Mouse (Mus musculus) common myeloid progenitor, adult 5-6 weeks (primary cell): ENCODE measurements at regions not wholly inside any gene's neighbourhood (a gene's known extent, or its start where the extent isn't known, plus 50 kb on each side); places are given as distances from the start of the nearest gene placed in this dataset.
"Not testable (repeated sequence)": the region's sequence is repeated elsewhere in the genome, so short reads cannot be mapped to it uniquely, and the experiment has no call there.

ENCODE experiments used
- ATAC-seq: replicated peaks from 2 replicates; pipeline ENCODE4 v1.8.0; 2016; ENCODE audit warnings: low read depth, mild to moderate bottlenecking, moderate TSS enrichment, inconsistent platforms; ENCODE audit not compliant: poor library complexity, severe bottlenecking

DNA sequence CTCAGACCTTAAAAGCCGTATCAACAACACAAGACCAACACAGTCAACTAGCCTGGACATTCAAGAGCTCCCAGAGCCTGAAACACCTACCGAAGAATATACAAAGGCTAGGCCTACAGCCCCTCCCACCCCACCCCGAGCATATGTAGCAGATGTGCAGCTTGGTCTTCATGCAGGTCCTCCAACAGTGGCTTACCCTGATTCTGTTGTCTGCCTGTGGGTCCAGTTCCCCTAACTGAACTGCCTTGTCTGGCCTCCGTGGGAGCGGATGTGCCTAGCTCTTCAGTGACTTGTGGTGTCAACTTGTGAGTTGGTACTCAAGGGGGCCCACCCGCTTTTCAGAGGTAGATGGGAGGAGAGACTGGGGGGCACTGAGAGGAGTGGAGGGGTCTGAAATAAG is 398.6 kb downstream of the Arl4a start:
- no peak for ATAC-seq

DNA sequence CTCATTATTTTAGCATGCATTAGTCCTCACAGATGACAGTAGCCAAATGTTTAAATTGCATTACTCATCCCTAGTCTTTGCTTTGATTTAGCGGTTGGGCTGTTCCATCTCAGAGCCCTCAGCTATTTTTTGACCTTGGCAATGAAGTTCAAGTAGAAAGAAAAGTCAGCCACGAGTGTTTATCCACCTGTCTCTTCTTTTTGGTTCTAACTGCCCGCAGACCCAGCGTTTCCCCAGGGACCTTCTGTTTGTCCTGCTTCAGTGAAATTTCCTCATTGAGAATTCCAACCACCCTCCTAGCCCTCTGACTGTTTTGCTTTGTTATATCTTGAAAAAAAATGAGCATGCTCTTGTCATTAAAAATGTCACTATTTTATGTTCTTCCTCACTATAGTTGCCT is 403.5 kb downstream of the Arl4a start:
- ATAC-seq = no peak

DNA sequence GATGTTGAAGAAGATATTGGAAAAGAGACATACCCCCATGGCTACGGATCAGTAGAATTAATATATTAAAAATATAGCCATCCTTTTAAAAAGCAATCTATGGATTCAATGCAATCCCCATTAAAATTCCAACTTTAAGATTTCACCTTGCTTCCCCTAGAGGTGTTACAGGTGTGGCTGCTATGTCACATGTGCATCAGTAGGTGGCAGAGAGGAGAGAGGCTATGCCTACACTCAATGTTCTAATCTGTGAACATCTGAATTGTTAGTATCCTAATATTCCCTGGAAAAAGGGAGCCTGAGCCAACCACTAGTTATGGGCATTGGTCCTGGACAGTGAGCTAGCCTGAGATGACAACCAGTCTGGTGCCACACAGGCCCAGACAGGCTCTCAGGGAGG is 416.6 kb downstream of the Arl4a start:
- ATAC-seq = no peak

DNA sequence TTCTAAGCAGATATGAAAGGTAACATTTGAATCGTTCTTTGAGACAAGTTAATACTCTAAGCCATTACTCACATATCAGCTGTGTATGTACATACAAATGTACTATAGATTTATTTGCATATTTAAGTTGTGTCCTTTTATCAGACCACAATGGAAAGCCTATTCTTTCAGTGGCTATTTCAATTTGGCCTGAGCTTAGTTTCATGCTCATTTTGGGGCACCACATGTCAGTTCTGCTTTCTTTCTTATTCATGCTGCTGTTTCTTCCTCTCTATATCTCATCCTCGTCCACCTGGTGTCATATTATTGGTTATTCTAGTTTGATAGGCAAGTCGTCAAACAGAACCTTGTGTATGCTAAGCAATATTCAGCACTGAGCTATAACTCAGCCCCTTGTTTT is 432.5 kb downstream of the Arl4a start:
- no peak for ATAC-seq

DNA sequence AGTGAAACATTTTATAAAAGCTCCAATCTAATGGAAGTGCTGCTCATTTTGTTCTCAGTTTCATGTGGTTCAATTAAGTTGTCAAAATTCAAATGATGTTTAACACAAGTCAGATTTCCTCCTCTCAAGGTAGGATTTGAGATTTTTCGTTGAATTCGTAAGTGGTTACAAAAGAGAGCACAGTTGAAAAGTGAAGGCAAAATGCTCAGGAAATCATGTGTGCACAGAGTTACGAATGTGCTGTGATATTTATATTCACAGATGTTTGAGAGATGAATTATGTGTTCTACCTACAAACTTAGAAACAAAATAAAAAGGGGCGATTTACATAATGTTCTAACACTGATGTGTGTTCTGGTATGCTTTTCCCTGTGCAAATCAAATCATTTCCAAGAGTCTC is 433.1 kb downstream of the Arl4a start:
- no peak for ATAC-seq

DNA sequence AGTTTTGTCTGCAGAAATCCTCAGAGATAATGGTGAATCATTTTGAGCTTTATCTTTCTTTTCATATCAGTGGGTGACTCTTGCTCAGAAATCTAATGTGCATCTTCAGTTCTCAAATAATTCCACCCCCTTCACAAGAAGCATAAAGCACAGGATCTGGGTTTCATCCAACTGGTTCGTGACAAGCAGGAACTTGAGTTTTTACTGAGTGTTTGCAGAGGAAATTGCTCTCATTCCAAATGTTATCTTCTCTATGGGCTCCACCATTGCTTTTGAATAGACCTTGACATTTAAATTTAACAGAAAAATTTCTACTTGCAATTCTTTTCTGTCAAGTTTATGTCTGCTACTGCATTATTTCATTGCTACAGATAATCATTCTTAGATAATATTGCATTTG is 443.1 kb downstream of the Arl4a start:
- ATAC-seq = no peak

DNA sequence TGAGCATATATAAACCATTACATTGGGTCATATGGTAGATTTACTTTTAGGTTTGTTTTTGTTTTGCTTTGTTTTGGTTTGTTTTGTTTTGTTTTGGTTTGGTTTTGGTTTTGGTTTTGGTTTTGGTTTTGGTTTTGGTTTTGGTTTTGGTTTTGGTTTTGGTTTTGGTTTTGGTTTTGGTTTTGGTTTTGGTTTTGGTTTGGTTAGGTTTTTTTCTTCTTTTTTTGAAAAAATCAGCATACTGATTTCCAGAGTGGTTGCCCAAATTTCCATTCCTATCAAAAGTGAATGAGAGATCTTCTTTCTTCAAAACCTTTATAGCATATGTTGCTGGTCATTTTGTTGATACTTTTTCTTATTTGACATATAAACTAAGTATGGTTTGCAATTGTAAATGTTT is 444.0 kb downstream of the Arl4a start:
- not testable (repeated sequence) for ATAC-seq

DNA sequence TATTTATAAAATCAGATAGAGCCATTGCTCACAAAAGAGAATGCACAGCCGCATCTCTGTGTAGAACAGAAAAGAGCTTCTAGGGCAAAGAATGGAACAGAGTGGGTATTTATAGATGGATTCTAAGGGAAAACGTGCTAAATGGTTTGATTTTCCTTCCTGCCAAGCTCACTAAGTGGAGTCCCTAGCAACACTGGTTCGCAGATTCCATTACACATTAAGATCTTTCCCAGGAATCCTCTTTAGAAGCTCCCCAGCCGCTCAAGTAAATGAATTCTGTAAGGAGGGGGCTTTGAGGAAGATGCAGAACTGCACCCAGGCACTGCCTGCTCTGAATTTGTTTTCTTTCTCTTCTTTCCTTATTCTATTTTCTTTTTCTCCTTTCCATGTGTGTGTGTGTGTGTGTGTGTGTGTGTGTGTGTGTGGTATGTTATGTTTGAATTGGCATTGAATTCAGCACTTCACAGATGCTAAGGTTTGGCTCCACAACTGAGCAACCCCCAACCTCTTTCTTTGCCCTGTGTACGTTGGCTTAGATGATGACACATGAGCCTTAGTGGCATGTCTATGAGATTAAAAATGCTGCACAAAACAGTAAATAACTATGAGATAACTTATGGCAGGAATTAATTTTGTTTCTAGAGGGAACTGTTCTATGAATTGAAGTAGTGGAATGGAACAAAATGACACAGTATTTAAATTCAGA is 450.5 kb downstream of the Arl4a start:
- no peak for ATAC-seq

DNA sequence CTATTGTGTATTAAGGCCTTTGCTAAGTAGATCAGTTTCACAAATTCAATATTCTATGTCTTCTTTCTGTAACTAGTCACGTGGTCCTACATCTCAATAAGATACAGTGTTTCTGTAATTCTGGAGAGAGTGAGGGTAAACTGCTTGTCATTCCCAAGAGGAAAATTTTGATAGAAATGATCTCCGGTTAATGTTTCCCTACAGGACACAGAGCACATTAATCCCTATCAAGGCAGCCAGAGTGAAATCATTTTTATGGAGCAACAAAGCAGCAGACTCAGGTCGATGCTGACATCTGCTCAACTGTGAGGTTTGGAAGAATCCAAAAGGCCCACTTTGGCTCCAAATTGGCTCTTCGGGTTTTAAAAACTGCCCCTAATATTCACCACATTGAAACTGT is 451.7 kb downstream of the Arl4a start:
- ATAC-seq = no peak

DNA sequence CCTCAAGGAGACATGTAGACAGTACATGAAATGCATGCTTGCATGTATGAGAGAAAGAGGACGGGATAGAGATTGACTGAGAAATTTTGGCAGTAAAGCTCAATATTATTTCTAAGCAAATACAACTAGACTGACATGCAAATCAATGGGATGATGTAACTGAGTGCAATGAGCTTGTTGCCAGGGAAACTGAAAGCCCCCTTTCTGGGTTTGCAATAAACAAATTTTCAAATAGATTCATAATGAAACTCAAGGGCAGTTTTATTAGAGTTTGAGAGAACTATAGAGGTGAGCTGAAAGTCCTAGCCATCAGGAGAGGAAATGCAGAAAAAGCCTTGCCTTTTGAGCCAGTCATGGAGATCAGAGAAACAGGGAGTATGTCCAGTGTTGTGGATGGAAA is 460.2 kb downstream of the Arl4a start:
- no peak for ATAC-seq

DNA sequence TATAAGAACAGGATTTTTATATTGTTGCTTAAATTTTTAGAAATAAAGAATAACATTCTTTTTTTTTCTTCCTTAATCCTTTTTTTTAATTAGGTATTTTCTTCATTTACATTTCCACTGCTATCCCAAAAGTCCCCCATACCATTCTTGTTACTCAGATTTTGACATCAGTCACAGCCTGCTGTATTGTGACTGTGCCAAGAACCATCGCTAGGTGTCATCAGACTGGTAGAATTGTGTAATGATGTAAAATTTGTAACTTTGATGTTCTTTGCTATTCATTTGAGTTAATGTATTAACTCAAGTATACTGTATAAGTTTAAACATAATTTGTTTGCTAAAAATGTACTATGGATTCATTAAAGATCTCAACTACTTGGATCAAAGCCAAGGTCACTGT is 465.0 kb downstream of the Arl4a start:
- no peak for ATAC-seq

DNA sequence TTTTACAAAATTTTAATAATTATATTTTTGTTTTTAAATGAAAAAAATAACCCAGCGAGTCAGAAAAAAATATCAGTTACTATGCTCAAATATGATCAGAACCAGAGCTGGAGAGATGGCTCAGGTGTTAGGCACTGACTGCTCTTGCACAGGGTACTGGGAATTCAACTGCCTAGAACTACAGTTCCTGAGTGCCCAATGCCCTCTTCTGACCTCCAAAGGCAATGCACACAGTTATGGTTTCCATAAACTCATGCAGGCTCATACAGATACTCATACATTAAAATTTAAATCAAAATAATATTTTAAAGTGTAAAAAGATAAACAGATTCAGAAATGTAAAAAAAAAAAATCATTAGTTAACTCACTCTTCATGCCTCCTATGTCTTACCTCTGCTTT is 465.7 kb downstream of the Arl4a start:
- ATAC-seq = no peak

DNA sequence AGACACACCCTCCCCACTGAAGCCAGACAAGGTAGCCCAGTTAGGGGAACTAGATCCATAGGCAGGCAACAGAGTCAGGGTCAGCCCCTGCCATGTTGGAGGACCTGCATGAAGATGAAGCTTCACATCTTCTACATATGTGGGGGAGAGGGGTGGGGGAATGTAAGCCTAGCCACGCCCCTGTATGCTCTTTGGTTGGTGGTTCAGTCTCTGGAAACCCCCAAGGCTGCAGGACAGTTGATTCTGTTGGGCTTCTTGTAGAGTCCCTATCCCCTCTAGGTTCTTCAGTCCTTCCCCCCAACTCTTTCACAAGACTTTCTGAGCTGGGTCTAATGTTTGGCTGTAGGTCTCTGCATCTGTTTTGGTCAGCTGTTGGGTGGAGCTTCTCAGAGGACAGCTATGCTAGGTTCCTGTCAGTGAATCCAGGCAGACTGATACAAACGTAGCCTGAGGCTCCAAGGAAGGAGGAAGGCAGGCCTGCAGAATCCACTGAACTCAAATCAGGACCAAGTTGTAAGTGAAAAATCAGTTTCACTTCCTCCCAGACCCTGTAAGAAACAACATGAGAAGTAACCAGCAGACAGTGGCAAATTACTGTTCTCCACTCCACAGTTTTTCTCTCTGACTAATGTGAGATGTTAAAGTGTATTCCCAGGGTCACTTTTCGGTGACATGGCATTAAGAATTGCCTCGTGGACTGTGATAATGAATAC is 476.9 kb downstream of the Arl4a start:
- ATAC-seq = 0 out of 2 replicates have a peak, but pooled peaks have one; percentile 22

DNA sequence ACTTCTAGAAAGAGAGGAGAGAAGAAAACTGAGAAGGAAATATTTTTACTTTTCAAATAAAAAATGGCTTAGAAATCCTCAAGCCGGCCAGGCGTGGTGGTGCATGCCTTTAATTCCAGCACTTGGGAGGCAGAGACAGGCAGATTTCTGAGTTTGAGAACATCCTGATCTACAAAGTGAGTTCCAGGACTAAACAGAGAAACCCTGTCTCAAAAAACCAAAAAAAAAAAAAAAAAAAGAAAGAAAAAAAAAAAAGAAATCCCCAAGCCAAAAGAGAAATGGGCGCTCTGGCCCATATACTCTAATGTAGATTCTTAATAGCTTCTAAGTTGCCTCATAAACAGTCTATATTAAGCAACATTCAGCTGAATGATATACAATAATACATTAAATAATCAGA is 479.3 kb downstream of the Arl4a start:
- ATAC-seq = no peak

DNA sequence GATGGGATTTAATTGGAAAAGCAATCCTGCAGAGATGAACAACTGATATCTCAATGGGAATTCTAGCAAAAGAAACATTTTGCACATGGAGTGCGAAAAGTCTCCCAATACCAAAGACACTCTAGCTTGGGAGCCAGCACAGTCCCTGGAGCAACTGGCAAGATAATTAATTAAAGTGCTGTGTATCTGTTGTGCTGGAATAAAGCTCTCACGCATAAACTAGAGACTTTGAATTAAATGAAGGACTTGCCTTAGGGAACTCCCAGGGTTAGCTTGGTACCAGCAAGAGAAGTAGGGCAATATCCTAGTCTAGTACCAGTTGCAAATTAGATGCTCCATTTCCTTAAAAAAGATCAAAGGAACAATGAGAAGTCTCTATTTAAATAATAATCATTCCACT is 501.5 kb downstream of the Arl4a start:
- ATAC-seq = no peak

DNA sequence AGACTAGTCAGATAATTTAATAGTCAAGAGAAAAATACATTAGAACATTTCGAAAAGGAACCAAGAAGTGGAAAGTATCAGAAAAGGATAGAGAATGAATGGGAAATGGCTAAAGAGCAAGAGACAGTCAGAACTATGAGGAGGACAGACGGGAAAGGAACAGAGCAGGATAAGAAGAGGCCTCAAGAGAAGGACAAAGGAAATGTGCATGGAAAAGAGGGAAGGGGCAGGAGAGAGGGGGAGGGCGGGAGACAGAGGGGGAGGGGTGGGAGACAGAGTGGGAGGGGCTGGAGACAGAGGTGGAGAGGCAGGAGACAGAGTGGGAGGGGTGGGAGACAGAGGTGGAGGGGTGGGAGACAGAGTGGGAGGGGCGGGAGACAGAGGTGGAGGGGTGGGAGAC is 509.7 kb downstream of the Arl4a start:
- no peak for ATAC-seq

DNA sequence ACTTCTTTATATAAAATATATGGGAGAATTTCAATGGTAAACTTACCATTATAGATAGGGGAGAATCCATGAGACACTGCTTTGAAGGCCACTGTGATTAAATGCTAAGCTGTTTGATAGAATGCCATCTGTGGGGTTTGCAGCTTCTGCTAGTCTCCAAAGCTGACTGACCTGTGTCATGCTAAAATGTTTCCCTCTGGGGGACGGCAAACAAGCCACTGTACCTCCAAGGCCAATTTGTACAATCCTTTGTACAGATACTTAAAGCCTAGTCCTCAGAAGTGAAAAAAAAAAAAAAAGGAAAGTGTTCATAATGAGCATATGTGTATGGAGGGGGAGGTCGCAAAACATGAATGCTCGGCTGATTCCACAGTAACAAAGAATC is 510.6 kb downstream of the Arl4a start:
- ATAC-seq = no peak

DNA sequence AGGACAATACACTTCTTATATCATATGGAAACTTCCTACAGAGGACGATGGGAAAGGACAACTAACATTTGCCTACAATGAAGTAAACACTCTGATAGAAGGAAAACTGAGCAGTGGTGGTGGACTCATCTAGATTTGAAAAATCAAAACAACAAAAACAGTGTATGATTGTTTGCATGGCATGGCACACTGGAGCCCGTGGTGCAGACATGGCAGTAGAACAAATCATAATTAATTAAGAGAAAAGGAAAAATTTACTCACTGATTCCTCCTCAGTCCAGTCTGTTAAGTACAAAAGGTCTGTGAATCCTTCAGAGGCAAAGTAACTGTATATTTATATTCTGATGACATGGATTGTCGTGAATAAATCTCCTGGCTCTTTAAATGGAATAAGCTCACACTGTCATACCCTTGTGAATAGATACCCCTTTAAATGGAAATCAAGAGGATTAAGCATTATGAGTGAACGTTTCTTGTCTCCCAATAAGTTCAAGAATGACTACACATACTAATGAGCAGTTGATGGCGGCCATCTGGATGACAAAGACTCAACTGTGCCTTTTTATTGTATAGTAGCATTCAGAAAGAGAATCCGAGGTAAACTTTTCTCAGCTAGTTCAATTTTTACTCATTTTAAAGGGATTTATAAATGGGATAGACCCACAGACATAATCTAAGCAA is 511.1 kb downstream of the Arl4a start:
- ATAC-seq = no peak

DNA sequence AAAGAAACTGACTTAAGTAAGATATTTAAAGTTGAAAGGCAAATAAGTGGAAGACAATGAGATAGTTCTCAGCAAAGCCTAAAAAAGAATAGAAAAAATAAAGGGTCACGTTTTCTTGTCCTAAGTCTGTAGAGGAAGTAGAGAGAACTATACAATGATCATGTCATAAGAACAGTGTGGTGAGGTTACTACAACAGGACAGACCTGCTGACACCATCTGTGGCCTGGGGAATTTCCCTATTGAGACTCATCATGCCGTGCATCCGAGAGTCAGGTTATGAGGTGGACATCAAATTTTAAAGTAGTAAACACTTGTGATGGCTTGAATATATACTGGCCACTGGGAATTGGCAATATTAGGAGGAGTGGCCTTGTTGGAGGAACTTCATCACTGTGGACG is 522.1 kb downstream of the Arl4a start:
- ATAC-seq = no peak

DNA sequence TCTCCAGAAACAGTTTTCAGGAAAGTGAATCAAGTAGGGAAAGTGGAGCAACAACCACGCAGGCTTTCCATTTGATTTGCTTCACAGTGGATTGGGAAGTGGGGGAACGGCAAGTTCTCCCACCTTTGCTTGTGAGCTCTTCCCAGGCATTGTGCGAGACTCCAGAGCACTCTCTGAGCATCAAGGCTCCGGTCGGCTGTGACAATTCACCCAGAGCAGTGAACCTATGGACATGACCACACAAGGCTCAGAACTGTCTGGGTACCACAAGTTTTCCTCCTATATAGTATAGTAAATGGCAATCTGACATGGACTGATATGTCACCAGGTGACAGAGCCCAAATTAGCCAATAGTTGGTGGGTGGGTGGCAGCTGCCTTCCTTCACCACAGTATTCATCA is 527.0 kb downstream of the Arl4a start:
- no peak for ATAC-seq

DNA sequence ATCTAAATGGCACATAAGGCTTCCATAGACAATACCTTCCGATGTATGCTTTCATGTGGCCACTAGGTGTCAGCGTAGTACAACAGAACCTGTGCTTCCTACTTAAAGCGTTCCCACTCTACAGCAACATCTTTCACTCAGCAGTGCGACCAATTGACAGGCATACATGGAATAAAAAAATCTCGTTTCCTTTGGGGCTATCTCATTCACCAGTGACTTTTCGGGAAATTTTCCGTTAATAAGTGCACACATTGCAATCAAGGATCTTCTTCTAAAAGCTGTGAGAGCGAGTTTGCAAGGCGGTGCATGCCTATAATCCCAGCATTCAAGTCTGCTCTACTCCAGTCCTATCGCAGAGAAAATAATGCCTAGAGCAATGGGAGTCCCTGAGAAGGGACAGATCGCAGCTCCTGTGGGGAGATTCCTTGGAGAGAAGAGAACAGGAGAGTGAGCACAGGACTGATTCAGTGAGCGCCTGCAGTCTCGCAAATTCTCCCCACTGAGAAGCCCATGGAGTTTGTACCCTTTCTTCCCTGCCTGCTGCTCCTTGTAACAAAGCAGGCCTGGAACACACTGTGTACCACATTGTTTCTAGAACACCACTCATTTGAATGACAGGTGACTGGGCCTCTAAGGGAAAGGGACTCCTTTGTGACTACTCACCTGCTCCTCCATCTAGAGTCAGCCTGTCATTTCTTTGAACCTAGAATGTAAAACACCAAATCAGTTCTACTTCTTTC is 527.6 kb downstream of the Arl4a start:
- ATAC-seq = peak; percentile 100
